Mouse (Mus musculus) liver, postnatal 0 days (tissue): ENCODE measurements around the gene Sept8. TPM values are rescaled to one million over a fixed set of nuclear protein-coding genes. Genes with fewer than 3 reads are reported as not detected.
A peak's percentile ranks its signal among the peaks of the same experiment; 100 is the strongest.

Source experiments
- ATAC-seq: fragments of 200-750 bp; cut with Nextera tagmentation; 2 replicates; pipeline ENCODE4 v1.8.0; 2017; ENCODE audit warnings: mild to moderate bottlenecking, moderate library complexity
- DNase-seq: peaks from one replicate; pipeline ENCODE4 v3.0.0-alpha.2; 2016
- H3K27ac ChIP-seq: fragments of 300-500 bp; sonication (generic); 2 replicates; pipeline ENCODE4 v1.5.1; 2014; ENCODE audit warnings: antibody characterized with exemption, moderate library complexity, mild to moderate bottlenecking, low read depth
- H3K27me3 ChIP-seq: fragments of 300-500 bp; sonication (generic); 2 replicates; pipeline ENCODE4 v1.6.1; 2014; ENCODE audit warnings: low read length, control low read depth, mixed read lengths; ENCODE audit not compliant: insufficient read depth
- H3K36me3 ChIP-seq: fragments of 300-500 bp; sonication (generic); replicated peaks from 2 replicates; pipeline ENCODE4 v1.6.1; 2014; ENCODE audit warnings: mild to moderate bottlenecking, control low read depth, low read length, moderate library complexity, mixed read lengths; ENCODE audit not compliant: insufficient read depth
- H3K4me1 ChIP-seq: fragments of 300-500 bp; sonication (generic); 2 replicates; pipeline ENCODE4 v1.6.1; 2014; ENCODE audit warnings: antibody characterized with exemption, mild to moderate bottlenecking, control low read depth; ENCODE audit not compliant: insufficient read depth
- H3K4me2 ChIP-seq: fragments of 300-500 bp; sonication (generic); 2 replicates; pipeline ENCODE4 v1.6.1; 2014; ENCODE audit warnings: low read depth, mild to moderate bottlenecking, low read length, moderate library complexity, mixed read lengths
- H3K4me3 ChIP-seq: fragments of 300-500 bp; sonication (generic); 2 replicates; pipeline ENCODE4 v1.5.1; 2014; ENCODE audit warnings: low read depth, low read length
- H3K9ac ChIP-seq: fragments of 300-500 bp; sonication (generic); replicated peaks from 2 replicates; pipeline ENCODE4 v1.6.1; 2014; ENCODE audit warnings: mild to moderate bottlenecking, moderate library complexity
- H3K9me3 ChIP-seq: fragments of 300-500 bp; sonication (generic); 2 replicates; pipeline ENCODE4 v1.6.1; 2016; ENCODE audit warnings: mild to moderate bottlenecking, control low read depth, low read length, mixed read lengths
- CTCF ChIP-seq: sonication (generic); IDR thresholded peaks from 2 replicates; pipeline ENCODE4 v1.5.1; 2016; ENCODE audit warnings: antibody characterized with exemption, low read depth
- EP300 ChIP-seq: IDR thresholded peaks from 2 replicates; pipeline ENCODE4 v1.6.1; 2016; ENCODE audit warnings: antibody characterized with exemption, low read depth, mild to moderate bottlenecking
- WGBS: fragments of 180-500 bp; shearing (Covaris S2); extraction: QIAGEN DNeasy Blood & Tissue Kit; methylation state at CpG from one replicate; pipeline ENCODE4 v1.1.7; 2014; ENCODE audit not compliant: insufficient replicate concordance; 5-methylcytosine and 5-hydroxymethylcytosine counted together
- polyA plus RNA-seq: library from polyadenylated mRNA; unstranded; fragments of >200 nt; fragmentation: Nextera tagmentation; extraction: Ambion mirVana; gene quantifications from 2 replicates; pipeline ENCODE4 v1.2.1, GENCODE M21; 2015

The Sept8 gene
- 6.2 and 7.2 TPM in 2 replicates for polyA plus RNA-seq

DNA sequence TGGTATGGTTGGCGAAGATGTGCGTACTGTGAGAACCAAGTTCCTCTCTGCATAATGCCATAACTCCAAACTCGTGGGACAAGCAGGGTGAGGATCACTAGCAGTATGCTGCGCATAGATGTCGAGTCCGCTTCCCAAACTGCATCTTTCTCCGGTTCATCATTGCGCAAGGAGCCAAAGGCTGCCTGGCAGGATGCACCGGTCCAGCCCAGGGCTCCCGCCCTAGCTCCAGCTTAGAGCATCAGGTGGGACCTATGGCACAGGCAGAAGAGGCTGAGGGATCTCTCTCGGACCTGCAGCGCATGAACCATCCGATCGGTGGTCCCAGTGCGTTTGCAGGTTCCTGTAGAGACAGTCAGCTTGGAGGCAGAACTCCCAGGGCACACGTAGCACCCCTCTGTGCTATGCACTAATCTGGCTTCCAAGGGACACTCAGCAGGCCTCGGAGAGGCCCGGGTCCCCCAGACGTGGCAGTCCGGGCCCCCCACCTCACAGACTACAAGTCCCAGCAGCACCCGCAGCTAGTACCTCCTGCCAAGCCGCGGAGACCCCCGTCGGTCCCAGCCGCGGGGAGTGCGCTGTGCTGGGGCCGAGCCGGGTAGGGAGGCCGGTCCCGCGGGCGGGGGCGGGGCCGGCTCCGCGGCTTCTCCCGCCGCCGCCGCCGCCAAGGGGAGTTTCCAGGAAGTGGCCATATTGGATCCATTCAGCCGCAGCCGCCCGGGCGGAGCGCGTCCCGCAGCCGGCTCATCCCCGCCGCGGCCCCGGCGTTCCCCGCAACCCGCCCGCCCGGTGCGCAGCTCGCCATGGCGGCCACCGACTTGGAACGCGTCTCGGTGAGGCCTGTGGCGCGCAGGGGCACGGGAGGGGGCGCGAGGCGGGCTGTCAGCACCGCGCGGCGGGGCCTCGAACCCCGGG, at the start of gene Sept8:
Sept8 (plus strand) TSS at position 51 of the 915 bp plus-strand sequence.
- DNase-seq = peak; percentile 83
- 3% methylated on average over 64 of the region's 79 CpGs for WGBS
- TF ChIP-seq CTCF (no peak), EP300 (no peak)
- Histone ChIP-seq H3K27me3 (no peaks in the 10 kb centered on the region), H3K36me3 (no peaks in the 10 kb centered on the region), H3K27ac (peak within 1 kb of the TSS; percentile 79), H3K9me3 (no peaks in the 10 kb centered on the region), H3K4me3 (peak within 1 kb of the TSS; percentile 72), H3K9ac (peak within 1 kb of the TSS; percentile 79), H3K4me1 (peaks cover 24% of the 10 kb centered on the region), H3K4me2 (peak within 1 kb of the TSS; percentile 79)
- peak; percentile 73 for ATAC-seq

DNA sequence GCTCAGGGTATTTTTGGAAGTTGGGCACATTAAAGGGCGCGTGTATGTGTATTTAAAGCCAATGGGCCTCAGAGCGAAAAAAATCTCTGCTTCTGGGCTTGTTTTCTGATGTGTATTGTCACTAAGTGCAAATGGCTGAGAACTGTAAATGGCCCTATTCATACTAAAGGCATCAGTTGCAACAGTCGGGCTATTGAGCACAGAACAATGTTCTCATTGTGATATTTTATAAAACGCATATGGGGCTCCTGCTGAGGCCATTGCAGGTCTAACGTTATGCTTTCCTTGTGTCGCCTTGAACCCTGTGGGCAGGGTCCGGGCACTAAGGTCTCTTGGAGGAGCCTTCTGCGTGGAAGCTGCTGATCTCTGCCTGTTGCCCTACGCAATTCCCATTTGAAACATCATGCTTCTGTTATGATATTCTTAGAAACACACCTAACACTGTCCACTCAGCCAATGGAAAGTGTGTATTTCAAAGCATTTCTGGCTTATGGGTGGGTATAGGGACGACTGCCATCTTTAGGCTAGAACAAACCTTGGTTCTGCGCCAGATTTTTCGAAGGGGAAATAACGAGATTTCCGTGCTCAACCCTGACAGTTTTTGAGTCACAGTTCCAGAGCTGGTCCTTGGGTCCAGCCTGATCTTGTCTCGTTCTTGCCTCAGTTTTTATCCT, 49.6 kb upstream of the Sept8 start:
- no peaks in the 10 kb centered on the region for H3K9me3 ChIP-seq
- 0 out of 2 replicates have a peak, but pooled peaks have one; percentile 9 for ATAC-seq
- 42% methylated on average over 16 of the region's 16 CpGs for WGBS
- no peak overlapping the region for H3K27ac ChIP-seq
- TF ChIP-seq CTCF (no peak), EP300 (no peak)
- peaks cover 32% of the 10 kb centered on the region for H3K27me3 ChIP-seq
- no peak overlapping the region for H3K9ac ChIP-seq
- no peak overlapping the region for H3K4me2 ChIP-seq
- H3K4me3 ChIP-seq = no peak overlapping the region
- DNase-seq = no peak
- peaks cover 4% of the 10 kb centered on the region; the same call in 1 of the 2 replicates for H3K4me1 ChIP-seq
- H3K36me3 ChIP-seq = no peaks in the 10 kb centered on the region

GRCm38 (mm10) chr11:53469968-53470695, 48.9 kb upstream of the Sept8 start, which contains the start of gene Gm9837:
TSS of gene Gm9837 (minus strand) at chr11:53470479.
- peak; percentile 90 for DNase-seq
- H3K9me3 ChIP-seq = no peaks in the 10 kb centered on the region
- TF ChIP-seq EP300 = no peak
- TF ChIP-seq CTCF = peak; percentile 98
- 7% methylated on average over 29 of the region's 29 CpGs for WGBS
- ATAC-seq = peak; percentile 80
- H3K27me3 ChIP-seq = peaks cover 31% of the 10 kb centered on the region
- peaks cover 4% of the 10 kb centered on the region; the same call in 1 of the 2 replicates for H3K4me1 ChIP-seq
- peak within 1 kb of the TSS; percentile 27; the same call in 1 of the 2 replicates for H3K4me2 ChIP-seq
- H3K36me3 ChIP-seq = no peaks in the 10 kb centered on the region
- no peak within 1 kb of the TSS for H3K4me3 ChIP-seq
- no peak within 1 kb of the TSS for H3K9ac ChIP-seq
- no peak within 1 kb of the TSS for H3K27ac ChIP-seq

DNA sequence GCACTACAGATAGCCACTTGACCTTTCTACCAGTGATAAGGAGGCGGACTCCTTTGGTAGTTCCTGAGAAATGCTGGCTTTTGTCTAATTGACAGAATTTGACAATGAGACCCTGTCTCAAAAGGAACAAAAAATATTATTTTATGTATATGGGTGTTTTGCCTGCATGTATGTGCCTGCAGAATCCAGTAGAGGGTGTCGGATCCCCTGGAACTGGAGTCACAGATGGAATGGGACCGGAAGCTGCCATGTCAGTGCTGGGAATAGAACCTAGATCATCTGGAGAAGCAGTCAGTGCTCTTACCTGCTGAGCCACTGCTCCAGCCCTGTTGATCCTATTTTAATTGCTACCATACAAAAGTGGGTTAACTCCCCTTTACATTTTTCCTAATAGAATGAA, 46.3 kb upstream of the Sept8 start:
- 81% methylated on average over 3 of the region's 3 CpGs for WGBS

GRCm38 (mm10) chr11:53475620-53476019, 43.4 kb upstream of the Sept8 start:
- Histone ChIP-seq H3K4me1 (peaks cover 13% of the 10 kb centered on the region), H3K36me3 (no peaks in the 10 kb centered on the region; the same call in 1 of the 2 replicates), H3K27ac (no peak overlapping the region), H3K4me2 (no peak overlapping the region), H3K9ac (no peak overlapping the region), H3K9me3 (no peaks in the 10 kb centered on the region), H3K27me3 (peaks cover 62% of the 10 kb centered on the region), H3K4me3 (no peak overlapping the region)
- ATAC-seq = no peak
- TF ChIP-seq CTCF (no peak), EP300 (no peak)
- WGBS = 41% methylated on average over 8 of the region's 8 CpGs
- no peak for DNase-seq

More for the DNA sequence above, 46.3 kb upstream of the Sept8 start:
- Histone ChIP-seq H3K27me3 (peaks cover 41% of the 10 kb centered on the region), H3K27ac (no peak overlapping the region), H3K4me3 (no peak overlapping the region), H3K4me1 (peaks cover 4% of the 10 kb centered on the region; the same call in 1 of the 2 replicates), H3K4me2 (no peak overlapping the region), H3K9me3 (no peaks in the 10 kb centered on the region), H3K9ac (no peak overlapping the region), H3K36me3 (no peaks in the 10 kb centered on the region)
- no peak for ATAC-seq
- TF ChIP-seq EP300 (no peak), CTCF (peak; percentile 48)
- DNase-seq = no peak
